Mouse (Mus musculus) limb, embryonic 14.5 days (tissue): ENCODE measurements around the gene Fam69a. TPM values are rescaled to one million over a fixed set of nuclear protein-coding genes. Genes with fewer than 3 reads are reported as not detected.
"Not testable (repeated sequence)": the region's sequence is repeated elsewhere in the genome, so short reads cannot be mapped to it uniquely, and the experiment has no call there.

Experiments
- ATAC-seq: fragments of 200-750 bp; cut with Nextera tagmentation; 2 replicates; pipeline ENCODE4 v1.8.0; 2017; ENCODE audit warnings: low read depth, moderate number of reproducible peaks, moderate TSS enrichment; ENCODE audit not compliant: low FRiP score
- DNase-seq: peaks from one replicate; pipeline ENCODE4 v3.0.0-alpha.2; 2015; ENCODE audit warnings: low spot score
- H3K27ac ChIP-seq: fragments of 300-500 bp; sonication (generic); replicated peaks from 2 replicates; pipeline ENCODE4 v1.5.1; 2014; ENCODE audit warnings: low read depth, mild to moderate bottlenecking, low read length, moderate library complexity, mixed read lengths
- H3K27me3 ChIP-seq: fragments of 300-500 bp; sonication (generic); 2 replicates; pipeline ENCODE4 v1.6.1; 2014; ENCODE audit warnings: low read length, mixed read lengths; ENCODE audit not compliant: control insufficient read depth, insufficient read depth
- H3K36me3 ChIP-seq: fragments of 300-500 bp; sonication (generic); 2 replicates; pipeline ENCODE4 v1.6.1; 2014; ENCODE audit warnings: mild to moderate bottlenecking, low read length, moderate library complexity, mixed read lengths; ENCODE audit not compliant: control insufficient read depth, insufficient read depth
- H3K4me1 ChIP-seq: fragments of 300-500 bp; sonication (generic); 2 replicates; pipeline ENCODE4 v1.6.1; 2014; ENCODE audit warnings: antibody characterized with exemption, low read length, mixed read lengths; ENCODE audit not compliant: control insufficient read depth, insufficient read depth
- H3K4me2 ChIP-seq: fragments of 300-500 bp; sonication (generic); replicated peaks from 2 replicates; pipeline ENCODE4 v1.6.1; 2014; ENCODE audit warnings: low read depth, mild to moderate bottlenecking, low read length, moderate library complexity; ENCODE audit not compliant: severe bottlenecking
- H3K4me3 ChIP-seq: fragments of 300-500 bp; sonication (generic); replicated peaks from 2 replicates; pipeline ENCODE4 v1.5.1; 2014; ENCODE audit warnings: low read length
- H3K9ac ChIP-seq: fragments of 300-500 bp; sonication (generic); 2 replicates; pipeline ENCODE4 v1.6.1; 2014; ENCODE audit warnings: mild to moderate bottlenecking, low read depth, low read length, moderate library complexity; ENCODE audit not compliant: severe bottlenecking
- H3K9me3 ChIP-seq: fragments of 300-500 bp; sonication (generic); 2 replicates; pipeline ENCODE4 v1.6.1; 2016; ENCODE audit warnings: low read length; ENCODE audit not compliant: control insufficient read depth
- POLR2A ChIP-seq: fragments of 200-500 bp; IDR thresholded peaks from 2 replicates; pipeline ENCODE4 v1.8.0; 2012; ENCODE audit warnings: inconsistent platforms, mild to moderate bottlenecking, moderate library complexity, borderline replicate concordance; ENCODE audit not compliant: insufficient read depth, insufficient read length; ENCODE audit errors: extremely low read depth
- WGBS: fragments of 180-500 bp; shearing (Covaris S2); extraction: QIAGEN DNeasy Blood & Tissue Kit; methylation state at CpG from one replicate; pipeline ENCODE4 v1.1.7; 2014; 5-methylcytosine and 5-hydroxymethylcytosine counted together
- polyA plus RNA-seq, 2 experiments: library from polyadenylated mRNA; depleted of rRNA in 1 of 2; stranded (reverse) in 1 of 2; unstranded in 1 of 2; fragments of >200 nt; fragmentation: Nextera tagmentation in 1 of 2; extraction: Ambion mirVana in 1 of 2; gene quantifications; 2 replicates each; pipeline versions ENCODE4 v1.2.1 to v1.2.3; 2012 to 2014

The Fam69a gene
- polyA plus RNA-seq, 2 experiments, result 8.9 to 30.1 TPM

DNA sequence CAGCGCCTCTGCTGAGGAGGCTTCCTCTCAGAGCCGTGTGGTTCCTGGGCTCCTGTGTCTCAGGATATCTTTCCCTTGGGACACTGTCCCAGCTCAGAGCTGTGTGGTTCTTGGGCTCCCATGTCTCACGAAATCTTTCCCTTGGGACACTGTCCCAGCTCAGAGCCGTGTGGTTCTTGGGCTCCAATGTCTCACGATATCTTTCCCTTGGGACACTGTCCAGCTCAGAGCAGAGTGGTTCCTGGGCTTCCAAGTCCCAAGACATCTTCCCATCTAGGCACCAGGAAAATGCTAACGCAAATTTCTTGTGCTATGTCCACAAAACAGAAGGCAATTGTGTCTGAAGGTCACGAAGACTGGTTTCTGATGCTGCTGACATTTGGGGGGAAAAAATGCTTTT lies 92.2 kb downstream of the Fam69a start:
- TF ChIP-seq POLR2A, result no peak
- DNase-seq, result no peak
- no peak for ATAC-seq
- Histone ChIP-seq H3K9me3 (no peaks in the 10 kb centered on the region), H3K4me1 (no peaks in the 10 kb centered on the region), H3K4me2 (no peak overlapping the region), H3K36me3 (no peaks in the 10 kb centered on the region), H3K27me3 (no peaks in the 10 kb centered on the region), H3K9ac (no peak overlapping the region), H3K27ac (no peak overlapping the region), H3K4me3 (no peak overlapping the region)
- WGBS, result 65% methylated on average over 7 of the region's 7 CpGs

DNA sequence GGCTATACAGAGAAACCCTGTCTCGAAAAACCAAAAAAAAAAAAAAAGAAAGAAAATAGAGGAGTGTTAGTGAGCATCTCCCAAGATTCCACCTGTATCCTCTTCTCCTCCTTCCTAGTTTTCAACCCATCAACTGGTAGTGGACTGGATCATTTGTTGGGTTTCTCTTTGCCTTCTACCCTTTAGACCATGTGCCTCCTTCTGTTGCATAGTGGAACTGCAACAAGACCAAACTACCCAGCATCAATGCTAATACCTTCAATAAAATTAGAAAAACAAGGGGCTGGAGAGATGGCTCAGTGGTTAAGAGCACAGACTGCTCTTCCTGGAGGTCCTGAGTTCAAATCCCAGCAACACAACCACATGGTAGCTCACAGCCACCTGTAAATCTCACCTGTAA lies 95.4 kb downstream of the Fam69a start:
- H3K4me3 ChIP-seq, ATAC-seq, H3K4me1 ChIP-seq, H3K27me3 ChIP-seq, H3K27ac ChIP-seq, H3K36me3 ChIP-seq, H3K9me3 ChIP-seq, H3K4me2 ChIP-seq, DNase-seq, H3K9ac ChIP-seq: not testable (repeated sequence)
- 100% methylated on average over 1 of the region's 1 CpGs for WGBS

DNA sequence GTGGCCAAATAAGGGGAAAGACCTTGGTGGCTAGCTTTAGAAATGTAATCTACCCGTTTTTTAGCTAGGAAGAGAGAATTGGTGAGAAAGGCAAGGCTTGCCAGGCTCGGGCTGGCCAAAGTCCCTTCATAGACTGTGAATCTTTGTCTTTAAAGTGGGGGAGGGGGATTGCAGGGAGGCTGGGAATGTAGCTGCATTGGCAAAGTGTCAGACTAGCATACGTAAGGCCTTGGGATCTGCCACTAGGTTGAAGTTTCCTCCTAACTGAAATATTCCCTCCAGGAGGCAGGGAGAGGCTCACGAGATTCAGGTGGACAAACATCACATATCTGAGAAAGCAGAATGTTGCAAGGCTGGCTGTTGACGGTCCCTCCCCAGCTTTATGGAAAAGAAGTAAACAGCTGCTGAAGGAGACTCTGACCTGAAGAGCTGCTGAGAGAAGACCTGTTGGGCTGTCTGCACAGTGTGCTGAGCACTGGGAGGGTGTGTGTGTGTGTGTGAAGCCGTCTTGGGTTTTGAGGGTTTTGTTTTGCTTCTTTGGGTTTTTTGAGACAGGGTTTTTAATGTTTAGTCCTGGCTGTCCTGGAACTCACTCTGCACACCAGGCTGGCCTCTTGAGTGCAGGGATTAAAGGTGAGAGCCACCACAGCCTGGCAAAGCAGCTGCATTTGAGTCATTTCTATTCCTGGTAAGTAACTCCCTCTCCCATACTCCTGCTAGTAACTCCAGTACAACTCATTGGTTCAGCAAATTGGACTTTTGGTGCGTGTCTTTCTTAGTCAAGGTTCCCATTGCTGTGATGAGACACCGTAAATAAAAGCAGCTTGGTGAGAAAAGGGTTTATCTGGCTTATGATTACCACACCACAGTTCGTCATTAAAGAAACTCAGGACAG lies 96.6 kb downstream of the Fam69a start:
- Histone ChIP-seq H3K4me3 (no peak overlapping the region), H3K36me3 (no peaks in the 10 kb centered on the region), H3K4me2 (no peak overlapping the region), H3K9ac (no peak overlapping the region), H3K27me3 (no peaks in the 10 kb centered on the region), H3K4me1 (no peaks in the 10 kb centered on the region), H3K27ac (no peak overlapping the region), H3K9me3 (no peaks in the 10 kb centered on the region)
- ATAC-seq (no peak), DNase-seq (no peak)
- 55% methylated on average over 9 of the region's 9 CpGs for WGBS
- no peak for TF ChIP-seq POLR2A

DNA sequence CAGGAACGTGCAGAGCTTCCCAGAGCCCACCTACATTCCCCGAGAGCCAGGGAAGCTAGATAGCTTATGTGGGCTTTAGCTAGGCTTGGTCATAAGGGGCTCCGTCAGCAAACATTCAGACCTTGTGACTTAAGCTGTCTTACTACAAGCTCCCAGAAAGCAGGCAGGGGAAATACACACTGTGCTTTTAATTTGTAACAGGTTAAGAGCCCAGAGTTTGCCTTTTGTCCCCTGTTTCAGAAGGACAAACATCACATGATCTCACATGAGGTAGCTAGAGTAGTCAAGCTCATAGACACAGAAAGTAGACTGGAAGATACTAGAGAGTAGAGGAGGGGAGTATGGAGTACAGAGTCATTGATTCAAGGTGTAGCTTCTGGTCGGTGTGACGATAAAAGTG lies 106.2 kb downstream of the Fam69a start:
- Histone ChIP-seq H3K27ac (no peak overlapping the region), H3K36me3 (no peaks in the 10 kb centered on the region), H3K9me3 (no peaks in the 10 kb centered on the region), H3K9ac (no peak overlapping the region), H3K4me3 (no peak overlapping the region), H3K27me3 (no peaks in the 10 kb centered on the region), H3K4me1 (no peaks in the 10 kb centered on the region), H3K4me2 (no peak overlapping the region)
- ATAC-seq (no peak), DNase-seq (no peak)
- WGBS, result 67% methylated on average over 5 of the region's 5 CpGs
- no peak for TF ChIP-seq POLR2A

DNA sequence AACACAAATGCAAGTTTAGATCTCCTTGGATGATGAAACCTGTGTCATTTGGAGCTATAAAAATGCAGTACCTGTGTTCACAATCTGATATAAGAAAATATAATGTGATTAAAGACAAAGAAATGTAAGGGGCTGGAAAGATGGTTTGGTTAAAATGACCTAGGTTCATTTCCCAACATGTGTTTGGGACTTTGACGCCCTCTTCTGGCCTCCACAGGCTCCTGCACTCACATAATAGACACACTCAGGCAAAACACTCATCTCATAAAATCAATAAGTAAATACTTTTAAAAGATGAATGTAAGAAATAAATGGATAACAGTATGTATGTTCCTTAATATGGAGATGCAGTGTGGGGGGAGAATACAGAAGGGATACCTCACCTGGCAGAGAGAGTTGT lies 109.8 kb downstream of the Fam69a start:
- no peaks in the 10 kb centered on the region for H3K36me3 ChIP-seq
- H3K4me1 ChIP-seq, result peaks cover 2% of the 10 kb centered on the region; the same call in 1 of the 2 replicates
- no peak overlapping the region for H3K9ac ChIP-seq
- no peak for TF ChIP-seq POLR2A
- H3K9me3 ChIP-seq, result no peaks in the 10 kb centered on the region
- 76% methylated on average over 1 of the region's 1 CpGs for WGBS
- no peak overlapping the region for H3K27ac ChIP-seq
- DNase-seq (no peak), ATAC-seq (no peak)
- H3K27me3 ChIP-seq, result no peaks in the 10 kb centered on the region
- H3K4me2 ChIP-seq, result no peak overlapping the region
- H3K4me3 ChIP-seq, result no peak overlapping the region
